In the genomic region with DNA sequence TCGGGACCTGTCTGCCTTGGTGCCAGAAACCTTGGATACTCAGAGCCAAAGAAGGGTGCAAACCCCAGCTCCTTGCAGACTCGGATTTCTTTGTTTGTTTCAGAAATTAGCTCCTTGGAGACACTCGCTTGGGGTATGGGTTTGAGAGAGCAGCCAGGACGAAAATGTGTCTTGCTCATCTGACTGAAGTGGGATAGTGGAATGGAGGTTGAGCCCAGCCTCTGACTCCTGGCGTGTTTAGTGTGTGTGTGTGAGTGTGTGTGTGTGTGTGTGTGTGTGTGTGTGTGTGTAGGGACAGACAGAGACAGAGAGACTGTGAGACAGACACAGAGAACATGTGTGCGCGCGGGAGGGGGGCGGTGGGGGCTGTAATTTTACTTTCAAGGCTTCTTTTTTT, we compare ENCODE assay signal across 8 mouse cellular contexts. TPM values are rescaled to one million over a fixed set of nuclear protein-coding genes. Genes with fewer than 3 reads are reported as not detected.
DNase-seq lines count a peak whose midpoint lies in the region; ATAC-seq and TF ChIP-seq lines count a peak whose summit lies in the region.

No protein-coding gene starts in this region.

- in situ Hi-C loops in ES-E14 (cut with MboI; ENCODE audit: low sequenced_read_pairs in 2 of 2, unreplicated experiment in 2 of 2), result loop anchor here in 1 of 2 experiments (25.0 kb wide), 1 partner anchor 172 kb away; no protein-coding TSS in a partner anchor

- no peak for DNase-seq in heart, postnatal 10 days
- DNase-seq in ES-E14 (ENCODE audit: low read depth, low spot score), result no peak
- DNase-seq in left cerebral cortex, postnatal 25 days (ENCODE audit: low spot score in 2 of 2), result no peak
- no peak for DNase-seq in adrenal gland, postnatal 10 days
- DNase-seq in adrenal gland, postnatal 4 days (ENCODE audit: low spot score in 2 of 2), result no peak

- no peaks in the 10 kb centered on the region for H3K9me3 ChIP-seq in heart, embryonic 14.5 days (ENCODE audit: control insufficient read depth, low read length)
- no peaks in the 10 kb centered on the region for H3K9me3 ChIP-seq in ES-E14 (ENCODE audit: control insufficient read depth, insufficient read depth, low read depth, low read length)
- H3K9me3 ChIP-seq in forebrain, embryonic 13.5 days (replicated peaks), result no peaks in the 10 kb centered on the region
- no peaks in the 10 kb centered on the region for H3K9me3 ChIP-seq in liver, embryonic 15.5 days (replicated peaks)

- peak overlapping the region; percentile 97 for H3K4me2 ChIP-seq in heart, embryonic 14.5 days (ENCODE audit: low read length)
- H3K4me2 ChIP-seq in forebrain, embryonic 13.5 days, result peak overlapping the region; percentile 88
- peak overlapping the region; percentile 66 for H3K4me2 ChIP-seq in liver, embryonic 15.5 days

- 19% methylated on average over 9 of the region's 9 CpGs for WGBS in heart, embryonic 14.5 days
- WGBS in forebrain, embryonic 13.5 days, result 9% methylated on average over 9 of the region's 9 CpGs
- WGBS in liver, embryonic 15.5 days (ENCODE audit: insufficient replicate concordance), result 18% methylated on average over 9 of the region's 9 CpGs

- H3K4me1 ChIP-seq in heart, embryonic 14.5 days (ENCODE audit: control insufficient read depth in 2 of 2, insufficient read depth in 2 of 2, low read length in 2 of 2), result peaks cover 0 to 10% of the 10 kb centered on the region in 2 experiments; a peak in 2 of 4 replicates
- no peaks in the 10 kb centered on the region for H3K4me1 ChIP-seq in ES-E14 (ENCODE audit: control insufficient read depth in 2 of 2, insufficient read depth in 2 of 2, low read length in 2 of 2, poor library complexity in 1 of 2)
- H3K4me1 ChIP-seq in forebrain, embryonic 13.5 days, result peaks cover 45% of the 10 kb centered on the region
- H3K4me1 ChIP-seq in liver, embryonic 15.5 days (replicated peaks), result peaks cover 6% of the 10 kb centered on the region

- no peak for ATAC-seq in heart, embryonic 14.5 days (ENCODE audit: insufficient number of reproducible peaks, insufficient read depth, low FRiP score, low read depth)
- ATAC-seq in forebrain, embryonic 13.5 days, result no peak
- ATAC-seq in liver, embryonic 15.5 days (ENCODE audit: insufficient read depth), result no peak

- intact Hi-C loops in heart, postnatal 10 days (cut with DNase I), result no loop called here
- intact Hi-C loops in left cerebral cortex, postnatal 25 days (cut with DNase I), result no loop called here

- H3K9ac ChIP-seq in heart, embryonic 14.5 days (ENCODE audit: low read length), result peak overlapping the region; percentile 77
- 0 out of 2 replicates have a peak overlapping the region, but pooled peaks have one; percentile 78 for H3K9ac ChIP-seq in ES-E14 (ENCODE audit: insufficient read depth, low read depth, low read length, poor library complexity, severe bottlenecking)
- peak overlapping the region; percentile 96 for H3K9ac ChIP-seq in forebrain, embryonic 13.5 days
- no peak overlapping the region for H3K9ac ChIP-seq in liver, embryonic 15.5 days

- H3K27ac ChIP-seq in heart, embryonic 14.5 days (replicated peaks in 1 of 2; ENCODE audit: control insufficient read depth in 1 of 2, insufficient read depth in 1 of 2, low read depth in 2 of 2, low read length in 2 of 2), result no peak overlapping the region
- no peak overlapping the region for H3K27ac ChIP-seq in ES-E14 (ENCODE audit: insufficient read depth, low read depth, low read length, poor library complexity, severe bottlenecking)
- H3K27ac ChIP-seq in forebrain, embryonic 13.5 days, result peak overlapping the region; percentile 99
- no peak overlapping the region for H3K27ac ChIP-seq in liver, embryonic 15.5 days (replicated peaks)

- peaks cover 25% of the 10 kb centered on the region for H3K27me3 ChIP-seq in heart, embryonic 14.5 days (ENCODE audit: control insufficient read depth, insufficient read depth, low read length)
- peaks cover 3% of the 10 kb centered on the region; the same call in 1 of the 2 replicates for H3K27me3 ChIP-seq in forebrain, embryonic 13.5 days
- peaks cover 45% of the 10 kb centered on the region for H3K27me3 ChIP-seq in liver, embryonic 15.5 days

- no peaks in the 10 kb centered on the region for H3K36me3 ChIP-seq in heart, embryonic 14.5 days (ENCODE audit: control insufficient read depth, insufficient read depth, low read length)
- no peaks in the 10 kb centered on the region for H3K36me3 ChIP-seq in ES-E14 (ENCODE audit: control insufficient read depth, insufficient read depth, low read length, poor library complexity, severe bottlenecking)
- no peaks in the 10 kb centered on the region for H3K36me3 ChIP-seq in forebrain, embryonic 13.5 days (ENCODE audit: poor library complexity, severe bottlenecking)
- no peaks in the 10 kb centered on the region for H3K36me3 ChIP-seq in liver, embryonic 15.5 days (replicated peaks)

- peak overlapping the region; percentile 60 to 70 for H3K4me3 ChIP-seq in heart, embryonic 14.5 days (ENCODE audit: control insufficient read depth in 1 of 2, insufficient read depth in 1 of 2, low read depth in 1 of 2, low read length in 2 of 2)
- peak overlapping the region; percentile 93 for H3K4me3 ChIP-seq in ES-E14 (ENCODE audit: insufficient read depth in 1 of 2, low read depth in 1 of 2, low read length in 2 of 2, poor library complexity in 1 of 2, severe bottlenecking in 1 of 2)
- peak overlapping the region; percentile 75 for H3K4me3 ChIP-seq in forebrain, embryonic 13.5 days
- peak overlapping the region; percentile 59 for H3K4me3 ChIP-seq in liver, embryonic 15.5 days (replicated peaks)

TF ChIP-seq in ES-E14, 5 proteins besides CTCF, POLR2A, EP300 and RAD21:
- no peak for TF ChIP-seq ZC3H11A (IDR thresholded peaks at IDR 0.05; ENCODE audit: borderline replicate concordance, low read depth, low read length)
- TF ChIP-seq MAFK (IDR thresholded peaks at IDR 0.05; ENCODE audit: insufficient read depth, low read depth, low read length), result no peak
- no peak for TF ChIP-seq CHD2 (IDR thresholded peaks at IDR 0.05; ENCODE audit: low read depth, low read length)
- no peak for TF ChIP-seq HCFC1 (IDR thresholded peaks at IDR 0.05; ENCODE audit: borderline replicate concordance, insufficient read depth, low read length)
- no peak for TF ChIP-seq ZNF384 (IDR thresholded peaks at IDR 0.05; ENCODE audit: low read depth, low read length)

RNA-seq across cellular contexts. Expression of gene Chn2, which starts 1.1 kb away (rescaled TPM):
- 7.1 and 8.4 TPM in 2 replicates for polyA plus RNA-seq in heart, embryonic 14.5 days (2014; fragmentation: Nextera tagmentation; extraction: Ambion mirVana)
- 1 to 10 TPM; 5.2 to 6.0 TPM for total RNA-seq in heart, postnatal 10 days (2021)
- total RNA-seq in ES-E14 (2012; rRNA removed), result 5.8 and 7.1 TPM in 2 replicates
- polyA plus RNA-seq in forebrain, embryonic 13.5 days (2015; fragmentation: Nextera tagmentation; extraction: Ambion mirVana), result 31.9 and 35.2 TPM in 2 replicates
- 4.3 and 5.0 TPM in 2 replicates for polyA plus RNA-seq in liver, embryonic 15.5 days (2015; fragmentation: Nextera tagmentation; extraction: Ambion mirVana)
- 10 to 100 TPM; 38.8 to 42.7 TPM for total RNA-seq in left cerebral cortex, postnatal 25 days (2021)
- total RNA-seq in adrenal gland, postnatal 10 days (2021), result 10 to 100 TPM in 1 of 2 experiments, 1 to 10 TPM in 1; 9.5 to 12.2 TPM
- total RNA-seq in adrenal gland, postnatal 4 days (2021), result 10 to 100 TPM; 10.7 to 11.1 TPM
